Mouse (Mus musculus) left cerebral cortex, postnatal 36 days (tissue): ENCODE measurements at regions not wholly inside any gene's neighbourhood (a gene's known extent, or its start where the extent isn't known, plus 50 kb on each side); places are given as distances from the start of the nearest gene placed in this dataset.

Experiments
- DNase-seq, 2 experiments: peaks; one replicate each; pipeline ENCODE4 v3.0.0; 2021 to 2022; ENCODE audit warnings: low spot score in 2 of 2, mixed read lengths in 1 of 2
- intact Hi-C: fragments of 180-260 bp; cut with DNase I; formaldehyde crosslinking; loops from one replicate; pipeline ENCODE4 v1.15.1; 2025

- intact Hi-C loops: loop anchor here (5.0 kb wide), 1 partner anchor 45 kb away; no protein-coding TSS in a partner anchor
- no peak for DNase-seq
These were observed 53.2 kb downstream of the Fam43a start for GRCm38 (mm10) chr16:30652692-30653091.

- DNase-seq: peak; percentile 31 to 32
- intact Hi-C loops: loop anchor here (5.0 kb wide), 1 partner anchor 47 kb away; no protein-coding TSS in a partner anchor
These were observed 54.3 kb downstream of the Fam43a start for GRCm38 (mm10) chr16:30653806-30654205.

- DNase-seq: no peak
- intact Hi-C loops: loop anchor here (5.0 kb wide), 1 partner anchor 47 kb away; no protein-coding TSS in a partner anchor
These were observed 54.7 kb downstream of the Fam43a start for GRCm38 (mm10) chr16:30654226-30654625.

- DNase-seq: no peak
- intact Hi-C loops: no loop called here
These were observed 56.3 kb downstream of the Fam43a start for GRCm38 (mm10) chr16:30655798-30656221.

- intact Hi-C loops: no loop called here
- no peak for DNase-seq
These were observed 57.4 kb downstream of the Fam43a start for GRCm38 (mm10) chr16:30656881-30657280.

GRCm38 (mm10) chr16:30658921-30659320, 59.4 kb downstream of the Fam43a start:
- no peak for DNase-seq
- intact Hi-C loops: no loop called here

GRCm38 (mm10) chr16:30661086-30661977, 61.8 kb downstream of the Fam43a start:
- peak in 1 of 2 experiments; percentile 21 for DNase-seq
- intact Hi-C loops: no loop called here

GRCm38 (mm10) chr16:30663055-30663454, 63.5 kb downstream of the Fam43a start:
- no peak for DNase-seq
- intact Hi-C loops: no loop called here

- no peak for DNase-seq
- intact Hi-C loops: no loop called here
These were observed 64.4 kb downstream of the Fam43a start for GRCm38 (mm10) chr16:30663971-30664370.

- DNase-seq: no peak
- intact Hi-C loops: no loop called here
These were observed 64.9 kb downstream of the Fam43a start for GRCm38 (mm10) chr16:30664433-30664832.

- DNase-seq: no peak
- intact Hi-C loops: no loop called here
These were observed 66.4 kb downstream of the Fam43a start for GRCm38 (mm10) chr16:30665881-30666280.

GRCm38 (mm10) chr16:30669883-30670282, 70.4 kb downstream of the Fam43a start:
- DNase-seq: no peak
- intact Hi-C loops: loop anchor here (5.0 kb wide), 1 partner anchor 68 kb away; no protein-coding TSS in a partner anchor

GRCm38 (mm10) chr16:30671584-30671983, 72.1 kb downstream of the Fam43a start:
- no peak for DNase-seq
- intact Hi-C loops: loop anchor here (5.0 kb wide), 1 partner anchor 69 kb away; no protein-coding TSS in a partner anchor

GRCm38 (mm10) chr16:30672776-30673550, 73.4 kb downstream of the Fam43a start:
- intact Hi-C loops: loop anchor here (5.0 kb wide), 1 partner anchor 71 kb away; no protein-coding TSS in a partner anchor

GRCm38 (mm10) chr16:30673662-30674061, 74.1 kb downstream of the Fam43a start:
- DNase-seq: peak in 1 of 2 experiments; percentile 23
- intact Hi-C loops: loop anchor here (5.0 kb wide), 1 partner anchor 71 kb away; no protein-coding TSS in a partner anchor

More at GRCm38 (mm10) chr16:30672776-30673550, 73.4 kb downstream of the Fam43a start:
- DNase-seq: peak in 1 of 2 experiments; percentile 34

- DNase-seq: no peak
- intact Hi-C loops: no loop called here
These were observed 76.3 kb downstream of the Fam43a start for GRCm38 (mm10) chr16:30675829-30676228.

- intact Hi-C loops: no loop called here
- no peak for DNase-seq
These were observed 77.5 kb downstream of the Fam43a start for GRCm38 (mm10) chr16:30677016-30677415.

- intact Hi-C loops: no loop called here
- no peak for DNase-seq
These were observed 78.6 kb downstream of the Fam43a start for GRCm38 (mm10) chr16:30677896-30678707.
